Mouse (Mus musculus) embryonic facial prominence, embryonic 11.5 days (tissue): ENCODE data around the gene Atp6v1a. TPM values are rescaled to one million over a fixed set of nuclear protein-coding genes. Genes with fewer than 3 reads are reported as not detected.

Experiments used
- ATAC-seq: fragments of 200-750 bp; cut with Nextera tagmentation; replicated peaks from 2 replicates; pipeline ENCODE4 v1.8.0; 2017; ENCODE audit warnings: low read depth; ENCODE audit not compliant: insufficient number of reproducible peaks, low FRiP score, low TSS enrichment
- DNase-seq: peaks from one replicate; pipeline ENCODE4 v3.0.0-alpha.2; 2015; ENCODE audit warnings: low spot score
- H3K27ac ChIP-seq: fragments of 300-500 bp; sonication (generic); replicated peaks from 2 replicates; pipeline ENCODE4 v1.5.1; 2014; ENCODE audit warnings: mild to moderate bottlenecking, low read depth, low read length, control low read depth
- H3K27me3 ChIP-seq: fragments of 300-500 bp; sonication (generic); 2 replicates; pipeline ENCODE4 v1.6.1; 2014; ENCODE audit warnings: mild to moderate bottlenecking, low read length, moderate library complexity, mixed read lengths; ENCODE audit not compliant: control insufficient read depth, insufficient read depth
- H3K36me3 ChIP-seq: fragments of 300-500 bp; sonication (generic); replicated peaks from 2 replicates; pipeline ENCODE4 v1.6.1; 2014; ENCODE audit warnings: low read depth, mild to moderate bottlenecking, low read length, moderate library complexity, mixed read lengths; ENCODE audit not compliant: control insufficient read depth, insufficient read depth
- H3K4me1 ChIP-seq: fragments of 300-500 bp; sonication (generic); 2 replicates; pipeline ENCODE4 v1.6.1; 2014; ENCODE audit warnings: low read length, mixed read lengths; ENCODE audit not compliant: control insufficient read depth, insufficient read depth
- H3K4me2 ChIP-seq: fragments of 300-500 bp; sonication (generic); 2 replicates; pipeline ENCODE4 v1.6.1; 2014; ENCODE audit warnings: low read depth, mild to moderate bottlenecking, control low read depth, low read length, moderate library complexity
- H3K4me3 ChIP-seq: fragments of 300-500 bp; sonication (generic); 2 replicates; pipeline ENCODE4 v1.5.1; 2014; ENCODE audit warnings: low read depth, low read length, control low read depth
- H3K9ac ChIP-seq: fragments of 300-500 bp; sonication (generic); replicated peaks from 2 replicates; pipeline ENCODE4 v1.6.1; 2014; ENCODE audit warnings: mild to moderate bottlenecking, control low read depth, low read length
- H3K9me3 ChIP-seq: fragments of 300-500 bp; sonication (generic); replicated peaks from 2 replicates; pipeline ENCODE4 v1.6.1; 2016; ENCODE audit warnings: mild to moderate bottlenecking, low read length, inconsistent platforms, mixed read lengths; ENCODE audit not compliant: control insufficient read depth
- WGBS: fragments of 180-500 bp; shearing (Covaris S2); extraction: QIAGEN DNeasy Blood & Tissue Kit; methylation state at CpG from one replicate; pipeline ENCODE4 v1.1.7; 2014; 5-methylcytosine and 5-hydroxymethylcytosine counted together
- polyA plus RNA-seq: library from polyadenylated mRNA; unstranded; fragments of >200 nt; fragmentation: Nextera tagmentation; extraction: Ambion mirVana; gene quantifications from 2 replicates; pipeline ENCODE4 v1.2.1, GENCODE M21; 2014

Atp6v1a gene
- polyA plus RNA-seq, 1 experiment from 2014 or later = 61.9 TPM

DNA sequence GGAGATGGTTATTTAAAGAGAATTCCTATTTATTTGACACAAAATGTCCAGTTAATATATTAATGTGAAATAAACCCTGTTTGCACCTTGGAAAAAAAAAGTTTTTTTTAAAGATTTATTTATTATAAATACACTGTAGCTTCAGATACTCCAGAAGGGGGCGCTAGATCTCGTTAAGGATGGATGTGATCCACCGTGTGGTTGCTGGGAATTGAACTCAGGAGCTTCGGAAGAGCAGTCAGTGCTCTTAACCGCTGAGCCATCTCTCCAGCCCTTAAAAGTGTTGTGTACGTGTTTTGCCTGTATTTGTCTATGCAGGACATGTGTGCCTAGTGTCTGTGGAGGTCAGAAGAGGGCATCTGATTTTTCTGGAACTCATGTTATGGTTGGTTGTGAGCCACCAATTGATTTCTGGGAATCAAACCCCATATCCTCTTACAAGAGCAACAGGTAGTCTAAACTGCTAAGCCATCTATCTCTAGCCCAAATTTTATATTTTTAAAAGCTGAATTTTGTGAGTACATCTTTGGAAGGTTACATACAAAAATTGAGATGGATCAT is 15.1 kb upstream of the Atp6v1a start:
- DNase-seq (no peak), ATAC-seq (no peak)
- no peak overlapping the region for H3K4me2 ChIP-seq
- no peaks in the 10 kb centered on the region for H3K9me3 ChIP-seq
- H3K9ac ChIP-seq = no peak overlapping the region
- no peaks in the 10 kb centered on the region for H3K4me1 ChIP-seq
- no peaks in the 10 kb centered on the region for H3K27me3 ChIP-seq
- no peak overlapping the region for H3K4me3 ChIP-seq
- H3K27ac ChIP-seq = no peak overlapping the region
- no peaks in the 10 kb centered on the region for H3K36me3 ChIP-seq
- 63% methylated on average over 6 of the region's 6 CpGs for WGBS

DNA sequence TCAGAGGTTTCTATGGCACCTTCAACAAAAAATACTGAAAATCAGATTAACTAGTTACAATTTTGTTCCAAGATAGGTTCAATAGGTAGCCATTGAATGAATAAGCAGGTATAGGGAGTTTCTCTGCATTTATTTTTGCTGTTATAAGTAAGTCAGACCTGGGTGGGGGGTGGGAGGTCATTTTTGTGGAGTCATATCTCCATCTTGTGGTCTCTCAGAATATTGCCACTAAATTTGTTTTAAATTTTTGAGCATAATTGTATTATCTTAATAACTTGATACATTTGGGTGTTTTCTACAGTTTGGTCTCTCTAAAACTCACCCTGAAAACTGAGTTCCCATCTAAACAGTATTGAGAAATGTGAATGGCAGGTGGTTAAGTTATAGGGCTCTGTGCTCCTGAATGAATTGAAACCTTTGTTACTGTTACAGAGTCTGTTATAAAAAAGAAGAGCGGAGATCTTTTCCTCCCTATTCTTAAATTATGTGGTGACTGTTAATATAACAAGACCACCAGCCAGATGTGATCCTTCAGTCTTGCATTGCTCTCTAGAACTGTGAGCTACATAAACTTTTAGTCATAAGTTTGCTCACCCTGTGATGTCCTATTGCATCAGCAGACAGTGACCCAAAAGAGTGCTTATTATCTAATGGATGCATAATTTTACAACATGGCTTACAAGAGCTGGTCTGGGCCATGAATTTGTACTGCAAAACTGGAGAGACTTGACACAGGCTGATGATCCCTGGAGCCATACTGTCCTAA is 9.7 kb upstream of the Atp6v1a start:
- H3K4me1 ChIP-seq = no peaks in the 10 kb centered on the region
- H3K9me3 ChIP-seq = no peaks in the 10 kb centered on the region
- no peak overlapping the region for H3K4me2 ChIP-seq
- no peak overlapping the region for H3K4me3 ChIP-seq
- no peak for ATAC-seq
- H3K27me3 ChIP-seq = no peaks in the 10 kb centered on the region
- H3K27ac ChIP-seq = no peak overlapping the region
- H3K36me3 ChIP-seq = no peaks in the 10 kb centered on the region
- WGBS = 95% methylated on average over 1 of the region's 1 CpGs
- no peak for DNase-seq
- H3K9ac ChIP-seq = no peak overlapping the region

GRCm38 (mm10) chr16:44141483-44141882 is 2.0 kb upstream of the Atp6v1a start:
- 64% methylated on average over 6 of the region's 6 CpGs for WGBS
- DNase-seq = no peak

DNA sequence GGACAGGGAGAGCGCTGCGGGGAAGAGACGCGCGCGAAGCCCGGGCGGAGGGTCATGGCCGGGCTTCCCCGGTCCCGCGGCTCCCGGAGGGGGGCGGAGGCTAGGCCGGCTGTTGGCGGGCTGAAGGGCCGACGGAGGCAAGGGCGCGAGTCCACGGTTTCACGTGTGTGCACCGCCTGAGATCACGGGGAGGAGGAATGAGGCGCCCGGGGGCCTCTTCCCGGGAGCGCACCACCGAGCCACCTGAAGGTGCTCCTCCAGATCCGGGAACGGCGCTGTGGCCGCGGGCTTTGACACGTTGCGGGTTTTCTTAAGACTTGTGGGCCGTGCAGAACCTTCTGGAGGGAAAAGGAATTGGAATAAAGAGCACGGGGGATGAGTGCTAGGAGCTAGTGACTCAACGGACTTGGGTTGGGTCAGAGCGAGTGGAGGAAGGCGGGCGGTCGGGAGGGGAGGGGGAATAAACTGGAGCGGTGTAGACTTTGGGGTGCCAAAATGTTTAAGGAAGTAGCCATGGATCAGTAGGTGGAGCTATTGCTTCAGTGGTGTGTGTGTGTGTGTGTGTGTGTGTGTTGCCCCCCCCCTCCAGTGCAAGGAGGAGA is 782 bp upstream of the Atp6v1a start:
- under 1% methylated on average over 44 of the region's 44 CpGs for WGBS
- H3K4me2 ChIP-seq = peak overlapping the region; percentile 48

More at GRCm38 (mm10) chr16:44141483-44141882, 2.0 kb upstream of the Atp6v1a start:
- Histone ChIP-seq H3K4me2 (0 out of 2 replicates have a peak overlapping the region, but pooled peaks have one; percentile 13), H3K36me3 (no peaks in the 10 kb centered on the region), H3K4me1 (no peaks in the 10 kb centered on the region), H3K4me3 (peak overlapping the region; percentile 8; the same call in 1 of the 2 replicates), H3K27ac (no peak overlapping the region), H3K9ac (no peak overlapping the region), H3K27me3 (no peaks in the 10 kb centered on the region), H3K9me3 (no peaks in the 10 kb centered on the region)
- no peak for ATAC-seq

GRCm38 (mm10) chr16:44138979-44139535 is 448 bp downstream of the Atp6v1a start:
- peak; percentile 90 for ATAC-seq

More for the DNA sequence above, 782 bp upstream of the Atp6v1a start:
- Histone ChIP-seq H3K9ac (peak overlapping the region; percentile 88), H3K27ac (peak overlapping the region; percentile 76), H3K4me3 (peak overlapping the region; percentile 96), H3K4me1 (no peaks in the 10 kb centered on the region), H3K27me3 (no peaks in the 10 kb centered on the region), H3K36me3 (no peaks in the 10 kb centered on the region), H3K9me3 (no peaks in the 10 kb centered on the region)
- DNase-seq (peak; percentile 74), ATAC-seq (peak; percentile 73)

GRCm38 (mm10) chr16:44138377-44138978 is 1.0 kb downstream of the Atp6v1a start:
- 0 out of 2 replicates have a peak, but pooled peaks have one; percentile 1 for ATAC-seq
- Histone ChIP-seq H3K9me3 (no peaks in the 10 kb centered on the region), H3K27ac (0 out of 2 replicates have a peak overlapping the region, but pooled peaks have one; percentile 5), H3K4me1 (no peaks in the 10 kb centered on the region), H3K36me3 (no peaks in the 10 kb centered on the region), H3K4me2 (peak overlapping the region; percentile 74), H3K27me3 (no peaks in the 10 kb centered on the region), H3K9ac (peak overlapping the region; percentile 66), H3K4me3 (peak overlapping the region; percentile 96)
- DNase-seq = no peak
- 2% methylated on average over 24 of the region's 24 CpGs for WGBS

More at GRCm38 (mm10) chr16:44138979-44139535, 448 bp downstream of the Atp6v1a start:
- peak overlapping the region; percentile 76 for H3K27ac ChIP-seq
- H3K4me1 ChIP-seq = no peaks in the 10 kb centered on the region
- H3K4me3 ChIP-seq = peak overlapping the region; percentile 96
- H3K9ac ChIP-seq = peak overlapping the region; percentile 88
- WGBS = 0% methylated on average over 25 of the region's 25 CpGs
- no peaks in the 10 kb centered on the region for H3K36me3 ChIP-seq
- H3K4me2 ChIP-seq = peak overlapping the region; percentile 74
- H3K9me3 ChIP-seq = no peaks in the 10 kb centered on the region
- peak; percentile 96 for DNase-seq
- no peaks in the 10 kb centered on the region for H3K27me3 ChIP-seq

GRCm38 (mm10) chr16:44136511-44137021 is 2.9 kb downstream of the Atp6v1a start:
- no peak for DNase-seq
- Histone ChIP-seq H3K4me2 (no peak overlapping the region), H3K4me3 (no peak overlapping the region), H3K27ac (no peak overlapping the region), H3K9me3 (no peaks in the 10 kb centered on the region), H3K36me3 (no peaks in the 10 kb centered on the region), H3K4me1 (no peaks in the 10 kb centered on the region), H3K27me3 (no peaks in the 10 kb centered on the region), H3K9ac (no peak overlapping the region)
- ATAC-seq = no peak
- WGBS = 88% methylated on average over 6 of the region's 6 CpGs
